Mouse (Mus musculus): ENCODE measurements at regions not wholly inside any gene's neighbourhood (a gene's known extent, or its start where the extent isn't known, plus 50 kb on each side); places are given as distances from the start of the nearest gene placed in this dataset.

DNA sequence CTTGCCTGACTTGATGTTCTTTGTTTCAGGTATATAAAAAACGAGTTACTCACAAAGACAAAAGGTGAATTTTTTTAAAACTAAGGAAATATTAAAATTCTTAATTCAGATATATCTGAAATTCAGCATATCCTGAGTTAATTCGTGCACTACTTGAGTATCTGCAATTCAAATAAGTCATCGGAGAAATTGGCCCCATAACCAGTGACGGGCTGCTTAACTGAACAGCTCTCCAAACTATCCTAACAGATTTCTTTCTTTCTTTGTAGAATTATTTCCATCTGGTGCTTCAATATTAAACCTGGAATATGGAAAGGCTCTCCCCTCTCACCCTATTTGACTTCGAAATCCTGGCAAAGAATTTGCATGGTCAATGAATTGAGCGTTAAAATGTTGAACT lies 202.2 kb upstream of the Cxadr start:
- TF ChIP-seq CTCF (IDR thresholded peaks at IDR 0.05; ENCODE audit: control insufficient read depth, insufficient read depth, insufficient replicate concordance, low read depth, low read length): no peak
- TF ChIP-seq POLR2A (IDR thresholded peaks at IDR 0.05; ENCODE audit: control insufficient read depth, low read depth, low read length): no peak
